Mouse (Mus musculus) kidney, adult 2 months (tissue): ENCODE results near the gene Sacm1l.

ENCODE experiments used
- CTCF ChIP-seq: fragments of 200-500 bp; conservative IDR thresholded peaks from 2 replicates; pipeline ENCODE4 v1.5.1; 2011; ENCODE audit warnings: low read depth, mild to moderate bottlenecking, control low read depth, low read length, moderate library complexity, mixed read lengths; ENCODE audit not compliant: insufficient read depth, insufficient read length
- POLR2A ChIP-seq: fragments of 200-500 bp; IDR thresholded peaks from one replicate; pipeline ENCODE4 v1.6.1; 2011; ENCODE audit warnings: low read depth, low read length, control low read depth

GRCm38 (mm10) chr9:123490930-123491329 is 38.6 kb upstream of the Sacm1l start:
- no peak for TF ChIP-seq POLR2A
- no peak for TF ChIP-seq CTCF
